Mouse (Mus musculus) left cerebral cortex, adult 2 months (tissue): ENCODE results near the gene Fermt2. TPM values are rescaled to one million over a fixed set of nuclear protein-coding genes. Genes with fewer than 3 reads are reported as not detected.

Experiments used
- DNase-seq, 2 experiments: peaks; one replicate each; pipeline ENCODE4 v3.0.0; 2021 to 2022; ENCODE audit warnings: low spot score in 2 of 2, mixed read lengths in 1 of 2; ENCODE audit errors: extremely low spot score in 1 of 2
- H3K27ac ChIP-seq: fragments of 200-600 bp; 2 replicates; pipeline ENCODE4 v1.8.1; 2022
- H3K4me3 ChIP-seq: fragments of 200-600 bp; 2 replicates; pipeline ENCODE4 v1.8.1; 2022
- CTCF ChIP-seq: fragments of 200-600 bp; IDR thresholded peaks from 2 replicates; pipeline ENCODE4 v1.8.1; 2022; ENCODE audit warnings: antibody characterized with exemption, mild to moderate bottlenecking, moderate library complexity
- intact Hi-C: fragments of 180-260 bp; cut with DNase I; formaldehyde crosslinking; loops from one replicate; pipeline ENCODE4 v1.15.1; 2025
- long read RNA-seq, 2 experiments: library from polyadenylated mRNA; stranded (forward); transcript quantifications; one replicate each; pipeline ENCODE4 v2.0.0; 2021; ENCODE audit warnings: borderline mapping rate in 2 of 2
- total RNA-seq, 2 experiments: library from RNA; stranded (reverse); gene quantifications; 2 replicates each; pipeline ENCODE4 v1.2.3; 2021

Fermt2 gene
- total RNA-seq: 100 to 1,000 TPM in 1 of 2 experiments, 10 to 100 TPM in 1; 98.1 to 105 TPM
- long read RNA-seq, experiment 1, transcript Fermt2-201 (15 exons, 3,293 nt): major isoform, 42 of 92 reads
- long read RNA-seq, experiment 1, partial matches to known transcripts: 16 of 92 reads
- long read RNA-seq, experiment 1, other reads (novel, unspliced or antisense): 34 of 92 reads
- long read RNA-seq, experiment 2, transcript Fermt2-201 (15 exons, 3,293 nt): major isoform, 34 of 98 reads
- long read RNA-seq, experiment 2, partial matches to known transcripts: 18 of 98 reads
- long read RNA-seq, experiment 2, other reads (novel, unspliced or antisense): 46 of 98 reads

- Histone ChIP-seq H3K27ac (peak within 1 kb of the TSS; percentile 94), H3K4me3 (peak within 1 kb of the TSS; percentile 90)
- intact Hi-C loops: loop anchor here (1.0 to 5.0 kb wide), 4 partner anchors 15 to 67 kb away; no protein-coding TSS in a partner anchor
- no peak; the same call in 1 of the 2 replicates for TF ChIP-seq CTCF
- DNase-seq: peak; percentile 77 to 86
Measured at GRCm38 (mm10) chr14:45529411-45530363, at the start of gene Fermt2. Gene Fermt2, minus strand, starts transcription at chr14:45530118.

GRCm38 (mm10) chr14:45566066-45566937 lies 36.4 kb upstream of the Fermt2 start:
- Histone ChIP-seq H3K27ac (peak overlapping the region; percentile 71), H3K4me3 (no peak overlapping the region)
- peak; percentile 52 to 65 for DNase-seq
- intact Hi-C loops: loop anchor here (1.0 to 5.0 kb wide), 2 partner anchors 36 to 206 kb away; no protein-coding TSS in a partner anchor
- TF ChIP-seq CTCF: peak; percentile 72

- TF ChIP-seq CTCF: no peak
- intact Hi-C loops: loop anchor here (1.0 to 5.0 kb wide), 3 partner anchors 35 to 207 kb away; partner anchors contain the start of gene Fermt2
- DNase-seq: peak in 1 of 2 experiments; percentile 35
- Histone ChIP-seq H3K4me3 (peak overlapping the region; percentile 13; the same call in 1 of the 2 replicates), H3K27ac (peak overlapping the region; percentile 71)
Measured at GRCm38 (mm10) chr14:45565216-45566065, 35.5 kb upstream of the Fermt2 start.

GRCm38 (mm10) chr14:45563577-45563976 lies 33.7 kb upstream of the Fermt2 start:
- no peak overlapping the region for H3K4me3 ChIP-seq
- no peak for TF ChIP-seq CTCF
- DNase-seq: peak in 1 of 2 experiments; percentile 39
- intact Hi-C loops: no loop called here
- H3K27ac ChIP-seq: no peak overlapping the region

GRCm38 (mm10) chr14:45561681-45562080 lies 31.8 kb upstream of the Fermt2 start:
- DNase-seq: peak; percentile 49 to 60
- Histone ChIP-seq H3K27ac (no peak overlapping the region; the same call in 1 of the 2 replicates), H3K4me3 (no peak overlapping the region)
- TF ChIP-seq CTCF: no peak
- intact Hi-C loops: no loop called here

GRCm38 (mm10) chr14:45559018-45559417 lies 29.1 kb upstream of the Fermt2 start:
- H3K4me3 ChIP-seq: no peak overlapping the region
- TF ChIP-seq CTCF: no peak
- DNase-seq: no peak
- no peak overlapping the region for H3K27ac ChIP-seq
- intact Hi-C loops: no loop called here

DNA sequence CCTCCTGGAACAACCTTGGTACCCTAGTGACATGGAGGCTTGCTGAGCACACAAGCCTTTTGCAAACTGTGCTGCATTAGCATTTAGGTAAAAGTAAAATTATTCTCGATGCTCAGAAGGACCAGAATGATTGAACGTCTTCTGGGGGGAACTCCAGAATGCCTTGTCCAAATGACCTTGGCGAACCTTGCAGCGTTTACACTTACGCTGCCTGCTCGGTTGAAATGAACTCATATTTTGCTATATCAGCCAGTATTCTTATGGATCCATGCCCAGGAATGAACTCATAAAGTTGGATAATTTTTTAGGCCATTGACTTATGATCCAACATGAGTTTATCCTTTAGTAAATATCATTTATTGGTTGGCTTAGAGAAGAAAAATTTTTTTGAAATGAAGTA lies 24.4 kb upstream of the Fermt2 start:
- no peak overlapping the region for H3K27ac ChIP-seq
- intact Hi-C loops: loop anchor here (5.0 kb wide), 1 partner anchor 48 kb away; no protein-coding TSS in a partner anchor
- no peak overlapping the region for H3K4me3 ChIP-seq
- DNase-seq: no peak
- TF ChIP-seq CTCF: no peak

GRCm38 (mm10) chr14:45553854-45554253 lies 23.9 kb upstream of the Fermt2 start:
- Histone ChIP-seq H3K27ac (no peak overlapping the region), H3K4me3 (no peak overlapping the region)
- intact Hi-C loops: loop anchor here (5.0 kb wide), 1 partner anchor 48 kb away; no protein-coding TSS in a partner anchor
- TF ChIP-seq CTCF: no peak
- no peak for DNase-seq

DNA sequence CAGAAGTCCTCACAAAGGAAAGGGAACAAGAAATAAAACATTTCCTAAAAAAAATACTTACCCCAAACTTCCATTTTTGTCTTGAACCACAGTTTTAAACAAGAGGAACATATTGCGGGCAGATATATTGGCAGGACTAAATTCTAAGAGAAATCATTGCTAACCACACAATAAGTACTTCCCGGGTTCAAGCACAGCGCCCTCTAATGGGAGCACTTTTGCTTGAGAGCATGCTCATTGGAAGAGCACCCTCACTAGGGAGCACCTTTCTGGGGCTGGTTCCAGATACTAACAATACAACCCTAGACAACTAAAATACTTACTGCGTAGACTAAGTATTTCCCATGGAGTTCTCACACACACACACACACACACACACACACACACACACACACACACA lies 22.5 kb upstream of the Fermt2 start:
- no peak for DNase-seq
- H3K27ac ChIP-seq: no peak overlapping the region
- intact Hi-C loops: loop anchor here (5.0 kb wide), 1 partner anchor 50 kb away; no protein-coding TSS in a partner anchor
- no peak overlapping the region for H3K4me3 ChIP-seq
- no peak; the same call in 1 of the 2 replicates for TF ChIP-seq CTCF
